Mouse (Mus musculus) hindbrain, embryonic 13.5 days (tissue): ENCODE measurements around the gene Xylt1. TPM values are rescaled to one million over a fixed set of nuclear protein-coding genes. Genes with fewer than 3 reads are reported as not detected.

Experiments used
- ATAC-seq: fragments of 200-750 bp; cut with Nextera tagmentation; 2 replicates; pipeline ENCODE4 v1.8.0; 2017; ENCODE audit warnings: moderate TSS enrichment; ENCODE audit not compliant: low FRiP score
- H3K27ac ChIP-seq: fragments of 300-500 bp; sonication (generic); 2 replicates; pipeline ENCODE4 v1.5.1; 2015; ENCODE audit warnings: inconsistent platforms, mild to moderate bottlenecking, moderate library complexity
- H3K27me3 ChIP-seq: fragments of 300-500 bp; sonication (generic); 2 replicates; pipeline ENCODE4 v1.6.1; 2015; ENCODE audit warnings: mild to moderate bottlenecking, inconsistent platforms
- H3K36me3 ChIP-seq: fragments of 300-500 bp; sonication (generic); 2 replicates; pipeline ENCODE4 v1.6.1; 2015; ENCODE audit warnings: mild to moderate bottlenecking, inconsistent platforms
- H3K4me1 ChIP-seq: fragments of 300-500 bp; sonication (generic); replicated peaks from 2 replicates; pipeline ENCODE4 v1.6.1; 2015; ENCODE audit warnings: inconsistent platforms
- H3K4me2 ChIP-seq: fragments of 300-500 bp; sonication (generic); 2 replicates; pipeline ENCODE4 v1.6.1; 2015; ENCODE audit warnings: inconsistent platforms, mild to moderate bottlenecking, moderate library complexity
- H3K4me3 ChIP-seq: fragments of 300-500 bp; sonication (generic); 2 replicates; pipeline ENCODE4 v1.5.1; 2015; ENCODE audit warnings: mild to moderate bottlenecking, inconsistent platforms
- H3K9ac ChIP-seq: fragments of 300-500 bp; sonication (generic); 2 replicates; pipeline ENCODE4 v1.6.1; 2015; ENCODE audit warnings: mild to moderate bottlenecking, inconsistent platforms
- H3K9me3 ChIP-seq: fragments of 300-500 bp; sonication (generic); 2 replicates; pipeline ENCODE4 v1.6.1; 2016; ENCODE audit warnings: inconsistent platforms
- WGBS: fragments of 180-500 bp; shearing (Covaris S2); methylation state at CpG from one replicate; pipeline ENCODE4 v1.1.7; 2015; 5-methylcytosine and 5-hydroxymethylcytosine counted together
- polyA plus RNA-seq: library from polyadenylated mRNA; unstranded; fragments of >200 nt; fragmentation: Nextera tagmentation; extraction: Ambion mirVana; gene quantifications from 2 replicates; pipeline ENCODE4 v1.2.1, GENCODE M21; 2015

The Xylt1 gene
- polyA plus RNA-seq, 1 experiment from 2014 or later, result 2.3 TPM

DNA sequence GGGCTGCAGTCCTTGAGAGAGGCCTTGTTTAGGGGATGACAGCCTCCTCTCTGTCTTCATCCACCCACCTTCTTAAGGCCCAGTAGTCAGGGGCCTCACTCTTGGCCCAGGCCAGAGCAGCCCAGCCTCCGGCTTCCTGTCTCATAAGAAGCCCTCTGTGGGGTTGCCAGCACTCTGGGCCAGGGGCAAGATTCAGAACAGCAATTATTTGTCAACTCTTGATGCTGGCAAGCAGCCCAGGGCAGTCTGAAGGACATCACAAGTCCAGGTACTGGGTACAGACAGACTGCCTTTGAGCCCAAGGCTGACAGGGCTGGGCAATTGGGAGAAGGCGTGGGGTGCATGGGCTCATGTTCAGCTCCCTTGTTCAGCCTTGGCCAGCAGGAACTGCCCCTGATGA lies 129.3 kb downstream of the Xylt1 start:
- Histone ChIP-seq H3K4me2 (no peak overlapping the region), H3K4me3 (no peak overlapping the region), H3K27me3 (no peaks in the 10 kb centered on the region), H3K4me1 (peaks cover 23% of the 10 kb centered on the region), H3K9me3 (no peaks in the 10 kb centered on the region), H3K9ac (no peak overlapping the region), H3K27ac (no peak overlapping the region), H3K36me3 (no peaks in the 10 kb centered on the region)
- no peak for ATAC-seq
- 74% methylated on average over 2 of the region's 2 CpGs for WGBS

DNA sequence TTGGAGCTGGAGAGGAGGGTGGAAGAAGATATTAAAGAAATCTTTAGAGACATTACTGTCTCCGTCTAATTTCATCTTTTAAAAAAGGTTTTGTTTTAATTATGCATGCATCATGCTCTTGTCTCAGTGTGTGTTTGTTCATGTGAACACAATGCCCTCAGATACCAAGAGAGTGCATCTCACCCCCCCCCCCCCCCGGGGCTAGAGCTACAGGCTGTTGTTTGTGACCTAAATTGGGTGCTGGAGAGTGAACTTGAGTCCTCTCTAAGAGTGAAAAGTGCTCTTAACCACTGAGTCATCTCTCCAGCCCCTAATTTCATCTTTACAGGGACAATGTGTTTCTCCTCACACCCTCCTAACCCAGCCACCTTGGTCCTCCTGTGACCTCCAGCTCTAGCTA lies 131.5 kb downstream of the Xylt1 start:
- Histone ChIP-seq H3K4me1 (peaks cover 23% of the 10 kb centered on the region), H3K4me2 (no peak overlapping the region), H3K36me3 (no peaks in the 10 kb centered on the region), H3K9ac (no peak overlapping the region), H3K27ac (no peak overlapping the region), H3K9me3 (no peaks in the 10 kb centered on the region), H3K4me3 (no peak overlapping the region), H3K27me3 (no peaks in the 10 kb centered on the region)
- ATAC-seq, result no peak
- 90% methylated on average over 2 of the region's 2 CpGs for WGBS

DNA sequence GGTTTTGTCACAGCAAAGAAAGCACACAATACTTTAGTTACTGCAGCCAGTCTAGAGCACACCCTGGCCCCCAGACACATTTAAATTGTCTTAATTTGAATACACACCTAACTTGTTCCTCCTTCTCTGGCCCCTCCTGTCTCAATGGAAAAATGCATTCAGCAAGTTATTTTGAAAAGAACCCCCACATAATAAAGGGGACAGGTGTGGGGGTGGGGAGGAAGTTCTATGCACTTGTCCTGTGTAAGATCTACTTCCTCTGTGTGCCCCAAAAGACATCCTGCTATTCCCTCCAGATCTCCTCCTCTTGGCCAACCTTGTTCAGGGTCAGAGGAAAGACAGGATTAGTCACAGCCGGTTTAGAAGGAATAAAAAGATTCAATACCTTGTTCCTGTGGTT lies 135.0 kb downstream of the Xylt1 start:
- Histone ChIP-seq H3K9ac (no peak overlapping the region), H3K4me1 (0 out of 2 replicates have a peak, but pooled peaks cover 6% of the 10 kb centered on the region), H3K36me3 (no peaks in the 10 kb centered on the region), H3K27ac (no peak overlapping the region), H3K9me3 (no peaks in the 10 kb centered on the region), H3K27me3 (no peaks in the 10 kb centered on the region), H3K4me2 (no peak overlapping the region), H3K4me3 (no peak overlapping the region)
- no peak for ATAC-seq
- 67% methylated on average over 1 of the region's 1 CpGs for WGBS

DNA sequence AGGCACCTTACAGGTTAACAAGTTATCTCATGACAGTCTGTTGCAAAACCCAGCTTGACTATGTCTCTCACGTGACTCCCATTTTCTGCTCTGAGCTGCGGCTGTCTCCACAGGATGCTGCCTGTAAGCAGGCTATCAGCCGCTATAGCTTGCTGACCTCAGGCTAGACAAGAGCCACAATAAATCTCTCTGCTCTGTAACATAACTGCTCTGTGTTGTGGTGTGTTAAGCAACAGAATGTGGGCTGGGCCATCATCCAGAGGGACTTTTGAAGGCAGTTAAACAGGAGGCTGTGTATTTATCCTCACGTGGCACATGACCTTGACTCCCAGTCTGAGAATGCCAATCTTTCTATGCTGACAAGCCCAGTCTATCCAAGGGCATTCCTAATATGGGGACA lies 136.1 kb downstream of the Xylt1 start:
- Histone ChIP-seq H3K27me3 (no peaks in the 10 kb centered on the region), H3K9ac (no peak overlapping the region), H3K36me3 (no peaks in the 10 kb centered on the region), H3K4me1 (peaks cover 4% of the 10 kb centered on the region), H3K4me3 (no peak overlapping the region), H3K4me2 (no peak overlapping the region), H3K27ac (no peak overlapping the region), H3K9me3 (no peaks in the 10 kb centered on the region)
- 65% methylated on average over 4 of the region's 4 CpGs for WGBS
- ATAC-seq, result no peak

DNA sequence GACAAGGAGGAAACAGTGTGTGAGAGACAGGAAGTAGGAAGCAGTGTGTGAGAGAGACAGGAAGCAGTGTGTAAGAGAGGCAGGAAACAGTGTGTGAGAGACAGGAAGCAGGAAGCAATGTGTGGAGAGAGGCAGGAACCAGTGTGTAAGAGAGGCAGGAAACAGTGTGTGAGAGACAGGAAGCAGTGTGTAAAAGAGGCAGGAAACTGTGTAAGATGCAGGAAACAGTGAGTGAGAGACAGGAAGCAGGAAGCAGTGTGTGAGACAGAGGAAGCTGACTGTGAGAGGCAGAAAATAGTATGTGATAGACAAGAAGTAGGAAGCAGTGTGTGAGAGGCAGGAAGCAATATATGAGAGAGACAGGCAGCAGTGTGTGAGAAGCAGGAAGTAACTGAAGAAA lies 140.6 kb downstream of the Xylt1 start:
- ATAC-seq, result no peak
- peaks cover 13% of the 10 kb centered on the region for H3K4me1 ChIP-seq
- H3K36me3 ChIP-seq, result no peaks in the 10 kb centered on the region

DNA sequence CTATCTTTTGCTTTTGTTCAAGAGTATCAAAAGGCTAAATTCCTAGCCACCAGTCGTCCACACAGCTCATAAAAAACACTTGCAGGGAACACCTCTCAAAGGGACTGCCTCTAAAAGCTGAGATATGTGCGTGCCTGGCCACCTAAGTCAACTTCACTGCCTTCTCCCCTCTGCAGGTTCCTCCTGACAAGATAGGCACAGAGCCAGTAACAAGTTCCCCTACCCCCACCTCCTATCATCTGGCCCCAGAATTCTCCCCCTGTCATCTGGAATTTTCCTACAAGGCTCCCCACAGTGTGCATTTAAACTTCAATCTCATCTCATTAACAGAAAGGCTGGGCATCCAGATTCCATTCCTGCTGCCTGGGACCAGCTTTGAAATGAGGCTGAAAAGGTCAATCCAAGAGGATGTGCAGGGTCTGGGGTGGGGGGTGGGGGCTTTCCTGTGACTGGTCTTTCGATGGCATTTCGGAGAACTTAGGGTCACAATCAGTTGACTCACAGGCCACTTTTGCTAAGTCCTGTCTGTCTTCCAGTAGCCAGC lies 141.4 kb downstream of the Xylt1 start:
- Histone ChIP-seq H3K4me1 (peaks cover 13% of the 10 kb centered on the region), H3K27ac (peak overlapping the region; percentile 35; the same call in 1 of the 2 replicates), H3K9ac (no peak overlapping the region), H3K4me3 (no peak overlapping the region), H3K9me3 (no peaks in the 10 kb centered on the region), H3K4me2 (no peak overlapping the region), H3K27me3 (no peaks in the 10 kb centered on the region), H3K36me3 (no peaks in the 10 kb centered on the region)
- 18% methylated on average over 4 of the region's 4 CpGs for WGBS
- no peak for ATAC-seq

More for the DNA sequence above, 140.6 kb downstream of the Xylt1 start:
- Histone ChIP-seq H3K27me3 (no peaks in the 10 kb centered on the region), H3K9ac (no peak overlapping the region), H3K9me3 (no peaks in the 10 kb centered on the region), H3K4me2 (no peak overlapping the region), H3K4me3 (no peak overlapping the region), H3K27ac (no peak overlapping the region)

DNA sequence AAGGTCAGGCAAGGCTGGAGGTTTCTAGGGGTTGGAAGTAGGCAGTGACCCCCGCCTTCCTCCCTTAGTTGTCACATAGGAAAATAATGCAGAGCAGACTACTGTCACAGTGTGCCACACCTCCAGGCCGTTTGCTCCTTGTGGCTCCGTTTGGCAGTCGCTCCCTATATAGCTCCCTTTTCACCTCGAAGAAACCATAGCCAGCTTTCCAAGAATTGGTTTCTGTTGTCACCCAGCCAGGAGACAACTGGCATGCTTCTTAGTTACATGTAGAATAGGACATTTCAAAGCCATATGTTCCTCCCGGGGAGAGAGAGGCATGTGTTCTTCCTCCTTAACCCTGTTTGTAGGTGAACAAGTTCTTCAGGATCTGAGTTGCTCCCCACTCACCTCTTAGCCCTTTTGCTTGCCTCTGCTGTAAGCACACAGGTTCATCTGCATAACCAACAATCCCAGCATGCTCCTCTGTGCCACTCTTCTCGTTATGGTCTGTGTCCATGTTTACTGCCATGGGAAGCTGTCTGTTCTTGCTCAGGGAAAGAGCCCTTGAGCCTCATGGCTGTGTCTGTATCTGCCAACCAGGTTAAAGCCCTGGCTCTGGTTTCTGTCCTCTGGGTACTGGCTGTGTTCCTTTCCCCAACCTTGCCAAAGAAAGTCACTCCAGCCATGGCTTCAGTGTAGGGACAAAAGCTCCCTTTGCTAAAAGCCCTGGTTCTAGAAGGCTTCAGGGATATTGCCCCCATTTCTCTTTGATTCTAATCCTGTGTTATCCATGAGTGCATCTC lies 143.8 kb downstream of the Xylt1 start:
- H3K27me3 ChIP-seq, result no peaks in the 10 kb centered on the region
- no peak overlapping the region for H3K4me2 ChIP-seq
- H3K4me3 ChIP-seq, result no peak overlapping the region
- ATAC-seq, result no peak
- no peak overlapping the region for H3K27ac ChIP-seq
- H3K9me3 ChIP-seq, result no peaks in the 10 kb centered on the region; the same call in 1 of the 2 replicates
- H3K4me1 ChIP-seq, result peaks cover 13% of the 10 kb centered on the region
- WGBS, result 70% methylated on average over 7 of the region's 7 CpGs
- no peaks in the 10 kb centered on the region for H3K36me3 ChIP-seq
- no peak overlapping the region for H3K9ac ChIP-seq

DNA sequence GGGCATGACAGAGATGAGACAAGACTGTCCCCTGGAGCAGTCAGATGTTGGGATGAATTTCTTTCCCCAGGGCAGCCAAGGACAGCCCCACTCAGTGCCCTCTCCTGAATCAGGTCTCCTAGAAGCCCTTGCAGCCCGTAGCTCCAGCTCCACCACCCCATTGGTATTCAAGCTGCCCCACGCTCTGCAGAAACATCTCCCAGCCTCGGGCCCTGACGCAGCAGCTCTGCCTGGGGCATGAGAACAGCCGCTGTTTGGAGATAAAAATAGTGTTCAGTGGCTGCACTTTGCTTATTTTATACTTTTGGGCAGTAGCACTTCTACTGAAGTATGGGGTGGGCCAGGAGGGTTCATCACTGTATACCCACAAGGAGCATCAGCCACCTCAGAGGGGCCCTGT lies 144.9 kb downstream of the Xylt1 start:
- WGBS, result 93% methylated on average over 5 of the region's 5 CpGs
- H3K27ac ChIP-seq, result no peak overlapping the region

DNA sequence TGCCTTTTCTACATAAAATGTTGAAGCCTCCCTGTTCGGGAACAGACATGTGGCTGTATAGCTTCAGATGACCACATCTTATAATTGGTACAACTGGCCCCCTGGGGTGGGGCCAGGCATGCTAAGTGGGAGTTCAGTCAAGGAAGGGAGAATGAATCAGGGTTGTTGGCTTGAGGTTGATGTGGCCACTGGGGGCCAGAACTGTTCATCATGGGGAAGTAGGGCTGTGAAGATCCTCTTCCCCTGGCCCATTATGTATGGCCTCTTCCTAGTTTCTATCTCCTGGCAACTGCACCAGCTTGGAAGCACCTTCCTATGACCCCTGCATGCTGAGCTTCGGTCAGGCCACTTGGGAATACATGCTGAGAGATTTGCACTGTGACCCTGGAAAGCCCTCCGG lies 145.8 kb downstream of the Xylt1 start:
- Histone ChIP-seq H3K27ac (no peak overlapping the region), H3K36me3 (no peaks in the 10 kb centered on the region), H3K4me1 (peaks cover 13% of the 10 kb centered on the region), H3K4me3 (no peak overlapping the region), H3K4me2 (no peak overlapping the region), H3K27me3 (no peaks in the 10 kb centered on the region), H3K9ac (no peak overlapping the region), H3K9me3 (no peaks in the 10 kb centered on the region; the same call in 1 of the 2 replicates)
- 90% methylated on average over 3 of the region's 3 CpGs for WGBS
- no peak for ATAC-seq

More for the DNA sequence above, 144.9 kb downstream of the Xylt1 start:
- H3K4me3 ChIP-seq, result no peak overlapping the region
- no peaks in the 10 kb centered on the region; the same call in 1 of the 2 replicates for H3K9me3 ChIP-seq
- no peak overlapping the region for H3K4me2 ChIP-seq
- H3K9ac ChIP-seq, result no peak overlapping the region
- peaks cover 13% of the 10 kb centered on the region for H3K4me1 ChIP-seq
- H3K36me3 ChIP-seq, result no peaks in the 10 kb centered on the region
- H3K27me3 ChIP-seq, result no peaks in the 10 kb centered on the region
- no peak for ATAC-seq

DNA sequence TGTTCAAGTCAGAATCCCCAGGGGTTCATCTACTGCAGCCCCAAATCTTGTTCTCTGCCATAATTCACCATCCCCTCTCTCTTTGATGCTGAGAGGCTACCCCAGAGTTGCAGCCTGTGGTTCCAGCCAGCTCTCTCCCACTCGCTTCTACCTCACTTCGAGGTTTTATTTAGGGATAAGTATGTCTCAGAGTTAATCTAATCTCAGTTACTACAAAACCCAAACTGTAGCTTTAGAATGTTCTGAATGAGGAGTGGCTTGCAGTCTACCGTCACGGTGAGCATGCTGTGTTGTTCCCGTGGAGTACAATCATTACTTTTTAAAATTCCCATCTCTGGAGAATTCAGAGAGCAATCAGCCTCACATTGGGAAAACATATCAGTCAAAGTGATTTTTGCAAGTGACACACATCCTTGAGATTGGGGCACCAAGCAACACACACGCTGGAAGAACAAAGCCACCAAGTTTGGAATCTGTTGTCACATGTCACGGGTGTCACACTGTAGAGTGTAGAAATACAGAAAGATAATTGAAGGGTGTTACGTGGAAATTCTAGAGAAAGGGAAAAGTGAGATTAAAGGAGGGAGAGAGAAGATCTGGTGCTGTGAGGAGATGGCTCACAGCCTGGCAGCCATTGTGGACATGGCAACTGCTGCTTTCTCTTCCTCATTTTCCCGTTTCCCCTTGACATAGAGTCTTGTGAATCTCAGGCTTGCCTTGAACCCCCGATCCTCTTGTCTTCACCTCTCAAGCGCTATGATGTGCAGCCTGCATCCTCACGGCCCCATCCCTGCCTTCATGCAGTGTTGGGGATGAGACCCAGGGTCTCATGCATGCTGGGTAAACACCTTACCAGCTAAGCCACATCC lies 149.2 kb downstream of the Xylt1 start:
- Histone ChIP-seq H3K4me3 (no peak overlapping the region), H3K27me3 (no peaks in the 10 kb centered on the region), H3K4me1 (0 out of 2 replicates have a peak, but pooled peaks cover under 1% of the 10 kb centered on the region), H3K9ac (no peak overlapping the region), H3K27ac (no peak overlapping the region), H3K9me3 (no peaks in the 10 kb centered on the region; the same call in 1 of the 2 replicates), H3K4me2 (no peak overlapping the region), H3K36me3 (no peaks in the 10 kb centered on the region)
- ATAC-seq, result no peak
- WGBS, result 81% methylated on average over 12 of the region's 12 CpGs

DNA sequence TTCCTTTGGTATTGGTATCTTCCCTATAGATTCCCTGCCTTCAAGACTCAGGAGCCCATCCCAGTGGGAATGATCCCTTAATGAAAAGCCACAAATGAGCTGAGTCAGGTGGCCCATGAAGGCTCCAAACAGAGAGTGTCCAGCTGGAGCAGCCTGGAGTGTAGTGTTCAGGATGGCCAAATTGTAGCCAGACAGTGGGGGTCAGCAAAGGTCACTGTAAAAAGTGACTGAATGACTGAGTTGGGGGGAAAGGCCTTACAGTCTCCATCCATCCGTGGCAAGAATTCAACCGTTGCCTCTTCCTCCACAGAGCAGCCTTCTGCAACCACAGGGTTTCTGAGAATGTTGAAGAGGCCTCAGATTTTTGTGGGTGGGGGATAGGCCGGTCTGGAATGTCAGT lies 151.9 kb downstream of the Xylt1 start:
- H3K4me3 ChIP-seq, result no peak overlapping the region
- 53% methylated on average over 3 of the region's 3 CpGs for WGBS
- H3K9ac ChIP-seq, result no peak overlapping the region
- no peaks in the 10 kb centered on the region; the same call in 1 of the 2 replicates for H3K9me3 ChIP-seq
- no peaks in the 10 kb centered on the region for H3K27me3 ChIP-seq
- no peaks in the 10 kb centered on the region for H3K4me1 ChIP-seq
- no peaks in the 10 kb centered on the region for H3K36me3 ChIP-seq
- no peak for ATAC-seq
- H3K27ac ChIP-seq, result no peak overlapping the region
- no peak overlapping the region for H3K4me2 ChIP-seq

DNA sequence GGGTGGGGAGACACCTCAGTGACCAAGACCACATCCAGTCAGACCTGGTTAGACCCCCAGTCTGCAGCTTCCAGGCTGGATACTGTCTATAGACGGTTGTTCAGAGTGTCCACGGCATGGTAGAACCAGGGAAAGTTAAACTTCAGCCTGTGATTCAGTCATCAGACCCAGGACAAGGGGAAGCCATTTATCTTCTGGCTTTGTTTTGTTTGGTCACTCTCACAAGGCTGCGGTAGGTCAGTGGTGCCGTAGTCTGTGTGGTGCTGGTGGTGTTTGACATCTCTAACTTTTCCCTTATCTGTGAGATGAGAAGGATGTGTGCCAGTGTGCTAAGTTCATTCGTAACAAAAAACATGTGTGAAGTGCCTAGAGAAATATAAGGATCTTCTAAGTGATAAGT lies 152.4 kb downstream of the Xylt1 start:
- H3K9ac ChIP-seq, result no peak overlapping the region
- no peak for ATAC-seq
- no peaks in the 10 kb centered on the region for H3K9me3 ChIP-seq
- H3K4me1 ChIP-seq, result no peaks in the 10 kb centered on the region
- H3K27me3 ChIP-seq, result no peaks in the 10 kb centered on the region
- H3K36me3 ChIP-seq, result no peaks in the 10 kb centered on the region
- H3K27ac ChIP-seq, result no peak overlapping the region
- 64% methylated on average over 5 of the region's 5 CpGs for WGBS
- no peak overlapping the region for H3K4me2 ChIP-seq
- no peak overlapping the region for H3K4me3 ChIP-seq
